Mouse (Mus musculus) lung, postnatal 4 days (tissue): Measurements from ENCODE around the gene Spire2.

Experiments
- DNase-seq, 2 experiments: peaks; one replicate each; pipeline ENCODE4 v3.0.0; 2021

Spire2 gene

GRCm38 (mm10) chr8:123334467-123334866 lies 2.0 kb downstream of the Spire2 start:
- no peak for DNase-seq

- no peak for DNase-seq
Observed at GRCm38 (mm10) chr8:123337475-123337874, 5.0 kb downstream of the Spire2 start.

DNA sequence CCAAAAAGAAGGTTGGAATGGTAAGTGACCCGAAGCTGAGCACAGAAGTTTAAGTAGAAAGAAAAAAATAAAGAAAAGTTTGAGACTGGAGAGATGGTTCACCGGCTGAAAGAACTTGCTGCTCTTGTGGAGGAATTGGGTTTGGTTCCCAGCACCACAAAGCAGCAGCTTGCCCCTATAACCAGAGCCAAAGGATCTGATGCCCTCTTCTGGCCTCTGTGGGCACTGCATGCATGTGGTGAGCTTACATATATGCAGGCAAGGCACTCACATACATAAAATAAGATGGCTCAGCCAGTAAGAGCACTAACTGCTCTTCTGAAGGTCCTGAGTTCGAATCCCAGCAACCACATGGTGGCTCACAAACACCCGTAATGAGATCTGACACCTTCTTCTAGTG lies 7.6 kb downstream of the Spire2 start:
- DNase-seq: no peak

- DNase-seq: no peak
Observed at GRCm38 (mm10) chr8:123341040-123342015, 8.8 kb downstream of the Spire2 start.

- DNase-seq: no peak
Observed at GRCm38 (mm10) chr8:123342253-123342652, 9.7 kb downstream of the Spire2 start.

DNA sequence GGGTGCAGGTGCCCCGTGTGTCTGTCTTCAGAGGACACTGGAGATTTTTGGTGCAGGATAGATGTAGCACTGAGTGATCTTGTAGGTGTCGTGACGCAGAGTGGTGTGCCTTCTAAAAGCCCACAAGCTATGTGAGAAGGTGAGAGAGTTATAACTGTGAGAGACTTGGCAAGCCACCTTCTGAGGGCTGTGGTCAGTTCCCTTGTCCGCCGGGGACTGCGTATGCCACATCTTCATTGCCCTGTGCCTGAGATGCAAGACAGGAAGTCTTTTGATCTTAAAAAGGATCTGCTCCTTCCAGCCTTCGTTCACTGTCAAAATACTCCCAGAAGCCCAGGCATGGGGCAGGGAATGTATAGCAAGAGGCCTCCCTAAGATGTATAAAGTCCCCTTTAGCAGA lies 10.4 kb downstream of the Spire2 start:
- DNase-seq: no peak

- DNase-seq: no peak
Observed at GRCm38 (mm10) chr8:123343422-123343821, 10.9 kb downstream of the Spire2 start.

GRCm38 (mm10) chr8:123345135-123345534 lies 12.6 kb downstream of the Spire2 start:
- DNase-seq: no peak

DNA sequence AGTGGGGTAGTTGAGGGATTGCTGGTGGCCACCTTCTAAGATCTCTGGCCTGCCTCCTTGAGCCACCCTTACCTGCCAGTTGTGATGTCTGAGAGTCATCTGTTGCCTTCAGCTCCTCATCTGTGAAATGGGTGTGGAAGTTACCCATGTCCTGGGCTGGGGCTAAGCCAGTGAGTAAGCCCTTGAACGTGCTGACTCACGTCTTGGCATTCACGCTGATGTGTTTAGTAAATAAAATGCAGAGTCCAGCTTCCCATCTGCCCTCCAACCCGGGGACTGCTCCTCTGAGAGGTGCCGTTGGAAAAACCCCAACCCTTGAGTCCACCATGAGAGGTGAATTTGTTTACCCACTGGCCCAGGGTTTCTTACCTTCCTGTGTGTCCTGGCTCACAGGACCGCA lies 13.3 kb downstream of the Spire2 start:
- no peak for DNase-seq

- DNase-seq: no peak
Observed at GRCm38 (mm10) chr8:123347293-123347692, 14.8 kb downstream of the Spire2 start.

- peak; percentile 87 to 93 for DNase-seq
Observed at GRCm38 (mm10) chr8:123348237-123348843, 15.8 kb downstream of the Spire2 start.

- DNase-seq: no peak
Observed at GRCm38 (mm10) chr8:123349073-123349472, 16.6 kb downstream of the Spire2 start.

DNA sequence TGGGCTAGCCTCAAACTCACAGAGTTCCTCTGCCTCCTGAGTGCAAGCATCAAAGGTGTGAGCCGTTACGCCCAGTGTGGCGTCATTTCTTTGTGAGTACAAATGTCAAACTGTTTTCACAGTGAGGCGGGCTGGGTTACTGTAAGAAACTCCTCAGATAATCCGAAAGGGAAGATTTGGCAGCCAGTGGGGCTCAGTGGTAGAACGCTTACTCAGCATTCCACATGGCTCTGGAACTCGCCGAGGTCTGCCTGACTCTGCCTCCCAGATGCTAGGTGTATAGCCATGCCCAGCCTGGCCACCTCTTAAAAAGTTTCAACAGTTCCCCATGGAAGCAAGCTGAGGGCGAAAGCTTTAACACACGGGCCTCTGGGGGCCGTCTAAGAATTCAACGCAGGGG lies 19.6 kb downstream of the Spire2 start:
- DNase-seq: no peak

GRCm38 (mm10) chr8:123352786-123353185 lies 20.3 kb downstream of the Spire2 start:
- DNase-seq: peak; percentile 69 to 77

DNA sequence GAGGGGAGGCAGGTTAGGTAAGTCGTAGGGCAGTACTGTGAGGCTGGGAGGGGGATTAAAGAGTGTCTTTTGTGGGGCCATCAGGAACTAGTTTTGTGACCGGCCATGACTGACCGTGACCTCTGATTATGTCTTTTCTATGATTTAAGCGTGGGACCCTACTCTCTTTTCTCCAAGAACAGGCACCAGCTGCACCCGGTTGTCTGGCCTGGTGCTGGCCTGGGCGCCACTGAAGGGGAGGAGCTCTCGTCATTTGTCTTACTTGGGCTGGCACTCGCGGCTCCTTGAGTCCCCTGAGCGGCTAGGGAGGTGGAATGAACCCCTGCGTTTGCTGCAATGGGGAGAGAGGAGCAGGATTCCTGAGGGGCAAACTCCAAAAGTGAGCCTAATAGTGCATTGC lies 20.7 kb downstream of the Spire2 start:
- DNase-seq: no peak

DNA sequence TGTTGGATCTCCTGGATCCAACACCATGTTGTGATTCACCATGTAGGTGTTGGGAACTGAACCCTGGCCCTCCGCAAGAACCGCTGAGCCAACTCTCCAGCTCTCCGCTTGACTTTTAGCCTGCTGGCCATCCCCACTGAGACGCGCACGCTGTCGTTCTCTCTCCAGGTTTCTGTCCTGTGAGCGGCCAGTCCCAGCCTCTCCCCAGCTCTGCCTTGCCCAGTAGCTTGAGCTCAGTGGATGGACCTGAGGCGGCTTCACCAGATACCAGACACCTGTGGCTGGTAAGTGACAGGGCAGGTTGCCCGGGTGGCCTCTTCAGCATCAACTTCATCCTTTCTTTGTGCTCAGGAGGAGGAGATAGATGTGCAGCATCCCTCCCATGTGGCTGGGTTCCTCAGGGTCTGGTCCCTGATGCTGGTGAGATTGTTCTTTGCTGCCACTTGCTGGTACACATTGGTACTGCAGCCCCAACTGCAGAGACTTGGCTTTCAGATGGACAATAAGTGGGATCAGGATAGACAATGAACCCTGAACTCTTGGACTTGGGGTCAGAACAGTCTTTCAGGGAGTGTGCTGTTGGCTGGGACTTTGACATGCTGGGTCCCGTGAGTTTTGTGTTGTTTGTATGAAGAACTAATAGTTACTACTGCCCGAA lies 28.7 kb downstream of the Spire2 start:
- DNase-seq: peak; percentile 64 to 82

GRCm38 (mm10) chr8:123373403-123374238 lies 41.1 kb downstream of the Spire2 start, which contains the start of gene Tcf25:
Gene Tcf25, plus strand, starts transcription at chr8:123373753.
- peak; percentile 98 for DNase-seq

DNA sequence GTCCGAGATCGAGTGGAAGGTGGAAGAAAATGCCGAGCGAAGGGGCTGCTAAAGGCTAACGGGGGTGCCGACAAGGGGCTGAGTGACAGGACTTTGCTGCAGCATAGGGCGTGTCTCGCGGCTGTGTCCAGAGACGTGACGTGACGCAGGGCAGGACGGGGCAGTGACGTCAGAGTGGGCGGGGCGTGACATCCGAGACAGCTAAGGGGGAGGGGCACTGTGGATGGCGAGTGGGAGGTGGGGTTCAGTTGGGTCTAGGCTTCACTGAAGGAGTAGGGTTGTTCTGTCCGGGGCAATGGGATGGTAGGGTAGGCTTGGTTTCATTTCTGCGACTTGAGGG lies 41.7 kb downstream of the Spire2 start:
- DNase-seq: peak; percentile 95 to 97

- DNase-seq: no peak
Observed at GRCm38 (mm10) chr8:123375701-123376100, 43.2 kb downstream of the Spire2 start.

- DNase-seq: no peak
Observed at GRCm38 (mm10) chr8:123376106-123376505, 43.6 kb downstream of the Spire2 start.

DNA sequence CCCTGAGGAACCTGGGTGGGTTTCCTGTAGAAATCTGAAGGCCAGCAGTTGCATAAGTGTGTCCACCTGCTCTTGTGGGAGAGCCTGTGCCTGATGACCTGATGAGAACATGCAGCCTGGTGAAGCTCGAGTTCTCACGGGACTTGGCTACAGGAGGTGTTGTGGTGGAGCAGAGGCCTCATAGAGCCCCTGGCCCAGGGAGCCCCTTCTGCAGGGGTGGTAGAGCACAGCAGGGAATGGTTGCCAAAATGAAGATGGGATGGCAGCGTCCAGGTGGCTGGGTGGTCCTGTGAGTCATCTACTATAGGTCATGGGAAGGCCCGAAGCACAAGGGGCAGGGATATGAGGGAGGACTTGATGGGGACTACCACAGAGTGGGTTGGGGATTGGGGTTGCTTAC lies 49.2 kb downstream of the Spire2 start:
- no peak for DNase-seq

DNA sequence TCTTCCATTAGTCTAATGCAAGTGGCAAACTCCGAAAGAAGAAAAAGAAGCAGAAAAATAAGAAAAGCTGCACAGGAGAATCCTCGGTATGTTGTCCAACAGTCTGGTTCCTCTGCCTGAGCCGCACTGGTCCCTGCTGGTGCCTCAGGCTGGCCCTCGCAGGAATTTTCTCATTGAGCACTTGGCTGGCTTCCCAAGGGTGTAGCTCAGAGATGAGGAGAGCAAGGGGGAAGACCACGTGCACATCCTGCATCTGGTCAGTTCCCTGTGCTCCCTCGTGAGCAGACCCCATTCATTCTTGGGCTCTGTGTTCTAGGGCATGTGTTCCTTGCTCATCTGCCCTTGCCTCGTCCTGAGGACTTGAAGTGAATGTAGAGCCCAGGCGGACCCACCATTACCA lies 50.0 kb downstream of the Spire2 start:
- DNase-seq: no peak
